Mouse (Mus musculus): ENCODE data around the gene Gm10799. TPM values are rescaled to one million over a fixed set of nuclear protein-coding genes. Genes with fewer than 3 reads are reported as not detected.
"Not testable (repeated sequence)": the region's sequence is repeated elsewhere in the genome, so short reads cannot be mapped to it uniquely, and the experiment has no call there.

The Gm10799 gene
- polyA plus RNA-seq, 1 experiment from 2014 or later: not detected

DNA sequence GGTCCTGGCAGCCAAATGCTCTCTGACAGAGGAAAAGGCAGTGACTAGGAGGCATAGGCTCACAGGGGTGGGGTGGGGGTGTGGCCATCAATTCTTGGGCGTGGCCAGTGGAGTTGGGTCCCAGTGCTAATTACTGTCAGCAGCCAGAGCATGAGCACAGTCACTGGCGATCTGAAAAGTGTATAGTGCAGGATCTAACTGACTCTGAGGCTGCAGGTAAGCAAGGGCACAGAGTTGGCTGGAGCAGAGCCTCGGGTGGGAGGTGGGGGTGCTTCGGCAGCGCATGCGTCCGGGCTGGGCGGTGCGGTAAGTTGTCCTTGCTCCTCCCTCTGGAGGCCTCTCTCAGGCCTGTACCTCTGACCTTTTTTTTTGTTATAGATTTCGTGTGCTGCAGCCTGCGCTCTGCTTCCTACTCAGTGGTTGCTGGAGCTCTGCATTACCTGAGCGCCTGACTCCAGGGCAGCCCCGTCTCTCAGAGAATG lies 1.4 kb upstream of the Gm10799 start, which contains the start of gene Cd59b:
Cd59b (plus strand) TSS at position 146 of the 482 bp plus-strand sequence.
- no peak for TF ChIP-seq CTCF (IDR thresholded peaks at IDR 0.05; ENCODE audit: low read depth)
- Histone ChIP-seq H3K27ac (ENCODE audit: low read depth, low read length) (no peak within 1 kb of the TSS), H3K9ac (ENCODE audit: low read depth, low read length) (no peak within 1 kb of the TSS), H3K4me3 (ENCODE audit: low read depth, low read length) (peak within 1 kb of the TSS; percentile 35), H3K27me3 (replicated peaks; ENCODE audit: control insufficient read depth, insufficient read depth, low read length) (no peaks in the 10 kb centered on the region), H3K9me3 (ENCODE audit: control insufficient read depth) (no peaks in the 10 kb centered on the region), H3K4me1 (replicated peaks; ENCODE audit: control insufficient read depth, insufficient read depth, low read length) (no peaks in the 10 kb centered on the region; the same call in 1 of the 2 replicates), H3K36me3 (ENCODE audit: control insufficient read depth, insufficient read depth) (no peaks in the 10 kb centered on the region), H3K4me2 (replicated peaks; ENCODE audit: low read depth) (peak within 1 kb of the TSS; percentile 70)
- WGBS: 14% methylated on average over 13 of the region's 13 CpGs
- ATAC-seq: peak; percentile 81

DNA sequence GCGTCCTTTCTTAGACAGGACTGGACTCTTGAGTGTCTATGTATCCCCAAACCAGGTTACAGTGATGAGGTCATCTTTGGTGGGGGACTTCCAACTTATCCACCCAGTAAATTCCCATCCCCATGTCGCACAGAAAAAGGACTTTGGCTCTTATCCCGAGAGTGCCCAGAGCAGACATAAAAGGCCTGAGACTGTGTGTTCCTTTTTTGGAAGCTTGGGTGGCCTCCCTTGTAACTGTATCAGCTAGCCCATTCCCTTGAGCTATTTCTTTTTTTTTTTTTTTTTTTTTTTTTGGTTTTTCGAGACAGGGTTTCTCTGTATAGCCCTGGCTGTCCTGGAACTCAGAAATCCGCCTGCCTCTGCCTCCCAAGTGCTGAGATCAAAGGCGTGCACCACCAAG lies 2.8 kb downstream of the Gm10799 start, which contains the start of gene Gm10912:
Gm10912 (plus strand) TSS at position 301 of the 400 bp plus-strand sequence.
- not testable (repeated sequence) for H3K9me3 ChIP-seq (ENCODE audit: control insufficient read depth); H3K9ac ChIP-seq (ENCODE audit: low read depth, low read length); H3K27ac ChIP-seq (ENCODE audit: low read depth, low read length); ATAC-seq; H3K4me2 ChIP-seq (replicated peaks; ENCODE audit: low read depth); H3K4me1 ChIP-seq (replicated peaks; ENCODE audit: control insufficient read depth, insufficient read depth, low read length); H3K27me3 ChIP-seq (replicated peaks; ENCODE audit: control insufficient read depth, insufficient read depth, low read length); H3K4me3 ChIP-seq (ENCODE audit: low read depth, low read length); H3K36me3 ChIP-seq (ENCODE audit: control insufficient read depth, insufficient read depth)
- WGBS: 90% methylated on average over 5 of the region's 6 CpGs

DNA sequence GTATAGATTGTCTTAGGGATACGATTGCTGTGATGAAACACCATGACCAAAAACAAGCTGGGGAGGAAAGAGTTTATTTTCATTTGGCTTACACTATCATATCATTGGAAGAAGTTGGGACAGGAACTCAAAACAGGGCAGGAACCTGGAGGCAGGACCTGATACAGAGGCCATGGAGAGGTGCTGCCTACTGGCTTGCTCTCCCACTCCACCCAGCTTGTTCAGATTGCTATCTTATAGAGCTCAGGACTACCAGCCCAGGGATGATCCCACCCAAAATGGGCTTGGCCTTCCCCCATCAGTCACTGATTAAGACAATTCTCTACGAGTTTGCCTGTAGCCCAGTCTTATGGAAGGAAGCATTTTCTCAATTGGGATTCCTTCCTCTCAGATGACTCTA lies 4.2 kb downstream of the Gm10799 start:
- Histone ChIP-seq H3K4me3 (ENCODE audit: low read depth, low read length) (no peak overlapping the region), H3K9me3 (ENCODE audit: control insufficient read depth) (no peaks in the 10 kb centered on the region), H3K27ac (ENCODE audit: low read depth, low read length) (no peak overlapping the region), H3K36me3 (ENCODE audit: control insufficient read depth, insufficient read depth) (peaks cover 8% of the 10 kb centered on the region; the same call in 1 of the 2 replicates), H3K4me1 (replicated peaks; ENCODE audit: control insufficient read depth, insufficient read depth, low read length) (no peaks in the 10 kb centered on the region), H3K27me3 (replicated peaks; ENCODE audit: control insufficient read depth, insufficient read depth, low read length) (no peaks in the 10 kb centered on the region), H3K9ac (ENCODE audit: low read depth, low read length) (no peak overlapping the region), H3K4me2 (replicated peaks; ENCODE audit: low read depth) (no peak overlapping the region)
- no peak for TF ChIP-seq CTCF (IDR thresholded peaks at IDR 0.05; ENCODE audit: low read depth)
- 77% methylated on average over 2 of the region's 2 CpGs for WGBS
- ATAC-seq: no peak

DNA sequence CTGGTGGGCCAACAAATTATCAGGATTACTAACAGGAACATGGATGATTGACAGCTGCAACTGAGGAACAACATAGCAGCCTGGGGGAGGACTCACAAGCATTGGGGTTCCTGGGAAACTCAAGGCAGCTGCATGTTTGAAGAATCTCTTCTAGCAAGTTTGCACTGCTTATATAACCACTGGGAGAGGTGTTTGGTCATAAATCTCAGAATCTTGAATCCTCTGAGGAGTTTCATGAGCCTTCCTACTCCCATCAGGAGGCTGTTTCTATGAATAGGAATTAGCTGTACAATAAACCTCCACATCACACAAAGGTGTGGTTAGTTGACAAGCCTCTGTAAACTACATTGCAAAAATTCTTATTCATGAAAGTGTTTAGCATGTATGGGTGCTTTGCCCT lies 5.7 kb downstream of the Gm10799 start:
- Histone ChIP-seq H3K9ac (ENCODE audit: low read depth, low read length) (no peak overlapping the region), H3K9me3 (ENCODE audit: control insufficient read depth) (no peaks in the 10 kb centered on the region), H3K27ac (ENCODE audit: low read depth, low read length) (no peak overlapping the region), H3K4me2 (replicated peaks; ENCODE audit: low read depth) (no peak overlapping the region), H3K4me1 (replicated peaks; ENCODE audit: control insufficient read depth, insufficient read depth, low read length) (no peaks in the 10 kb centered on the region), H3K4me3 (ENCODE audit: low read depth, low read length) (no peak overlapping the region), H3K36me3 (ENCODE audit: control insufficient read depth, insufficient read depth) (peaks cover 15% of the 10 kb centered on the region), H3K27me3 (replicated peaks; ENCODE audit: control insufficient read depth, insufficient read depth, low read length) (no peaks in the 10 kb centered on the region)
- no peak for TF ChIP-seq CTCF (IDR thresholded peaks at IDR 0.05; ENCODE audit: low read depth)
- no peak for ATAC-seq

DNA sequence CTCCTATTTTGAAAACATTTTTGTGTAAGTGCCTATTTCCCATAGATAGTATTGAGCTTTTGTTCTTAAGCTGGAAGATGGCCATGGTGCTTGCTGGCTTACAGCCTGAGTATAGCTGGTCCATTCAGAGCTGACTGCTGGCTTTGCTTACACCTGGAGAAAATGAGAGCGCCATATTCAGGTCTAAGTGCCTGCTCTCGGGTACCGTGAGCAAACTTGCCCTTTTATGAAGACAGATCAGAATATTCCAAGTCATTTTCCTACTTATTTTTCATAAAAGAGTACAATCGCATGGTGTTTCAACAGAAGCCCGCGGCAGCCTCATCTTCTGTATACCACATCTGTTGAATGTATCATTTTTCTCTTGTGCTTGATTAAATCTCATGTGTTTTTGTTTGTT lies 7.4 kb downstream of the Gm10799 start:
- Histone ChIP-seq H3K27me3 (replicated peaks; ENCODE audit: control insufficient read depth, insufficient read depth, low read length) (no peaks in the 10 kb centered on the region), H3K4me1 (replicated peaks; ENCODE audit: control insufficient read depth, insufficient read depth, low read length) (no peaks in the 10 kb centered on the region), H3K4me2 (replicated peaks; ENCODE audit: low read depth) (no peak overlapping the region), H3K4me3 (ENCODE audit: low read depth, low read length) (no peak overlapping the region), H3K36me3 (ENCODE audit: control insufficient read depth, insufficient read depth) (peaks cover 15% of the 10 kb centered on the region), H3K9ac (ENCODE audit: low read depth, low read length) (no peak overlapping the region), H3K9me3 (ENCODE audit: control insufficient read depth) (no peaks in the 10 kb centered on the region), H3K27ac (ENCODE audit: low read depth, low read length) (no peak overlapping the region)
- no peak for TF ChIP-seq CTCF (IDR thresholded peaks at IDR 0.05; ENCODE audit: low read depth)
- ATAC-seq: no peak
- 95% methylated on average over 6 of the region's 6 CpGs for WGBS

DNA sequence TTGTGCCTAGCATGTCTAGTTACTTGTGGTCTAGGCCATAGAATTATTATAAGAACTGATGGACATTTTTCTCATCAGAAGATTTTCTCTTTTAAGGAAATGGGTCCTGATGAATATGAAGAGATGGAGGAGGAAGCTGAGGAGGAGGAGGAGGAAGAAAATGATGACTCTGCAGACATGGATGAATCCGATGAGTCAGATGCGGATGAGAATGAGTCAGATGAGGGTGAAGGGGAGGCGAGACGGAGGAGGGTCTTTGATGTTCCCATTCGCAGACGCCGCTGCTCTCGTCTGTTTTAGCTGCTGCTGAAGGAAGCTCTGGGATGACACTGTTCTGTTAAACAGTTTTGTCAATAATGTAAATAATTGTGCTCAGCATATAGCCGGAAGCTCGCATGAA lies 8.6 kb downstream of the Gm10799 start:
- H3K36me3 ChIP-seq (ENCODE audit: control insufficient read depth, insufficient read depth): peaks cover 23% of the 10 kb centered on the region
- no peak overlapping the region for H3K4me3 ChIP-seq (ENCODE audit: low read depth, low read length)
- no peak overlapping the region; the same call in 1 of the 2 replicates for H3K27ac ChIP-seq (ENCODE audit: low read depth, low read length)
- no peak for ATAC-seq
- no peaks in the 10 kb centered on the region for H3K4me1 ChIP-seq (replicated peaks; ENCODE audit: control insufficient read depth, insufficient read depth, low read length)
- no peak overlapping the region for H3K9ac ChIP-seq (ENCODE audit: low read depth, low read length)
- H3K27me3 ChIP-seq (replicated peaks; ENCODE audit: control insufficient read depth, insufficient read depth, low read length): no peaks in the 10 kb centered on the region
- no peak overlapping the region for H3K4me2 ChIP-seq (replicated peaks; ENCODE audit: low read depth)
- no peaks in the 10 kb centered on the region for H3K9me3 ChIP-seq (ENCODE audit: control insufficient read depth)
- 76% methylated on average over 10 of the region's 10 CpGs for WGBS
- no peak for TF ChIP-seq CTCF (IDR thresholded peaks at IDR 0.05; ENCODE audit: low read depth)

DNA sequence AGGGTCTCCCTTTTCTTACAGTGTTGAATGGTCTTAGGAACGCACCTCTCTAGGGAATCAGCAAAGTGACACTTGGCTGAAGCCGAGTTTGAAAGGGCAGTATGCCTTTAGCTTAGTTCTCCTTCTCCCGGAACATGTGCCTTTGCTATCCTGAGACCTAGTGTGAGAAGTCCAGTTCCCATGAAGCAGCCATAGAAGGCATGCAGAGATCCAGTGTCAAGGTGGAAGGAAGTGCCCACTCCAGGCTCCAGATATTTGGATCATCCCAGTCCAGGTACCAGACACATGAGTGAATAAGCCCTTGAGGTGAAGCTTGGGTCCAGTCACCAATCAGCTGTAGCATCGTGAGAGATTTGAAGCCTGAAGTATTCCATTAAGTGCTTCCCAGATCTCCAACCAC lies 9.4 kb downstream of the Gm10799 start:
- no peak overlapping the region for H3K4me3 ChIP-seq (ENCODE audit: low read depth, low read length)
- no peak overlapping the region for H3K27ac ChIP-seq (ENCODE audit: low read depth, low read length)
- no peak overlapping the region for H3K9ac ChIP-seq (ENCODE audit: low read depth, low read length)
- TF ChIP-seq CTCF (IDR thresholded peaks at IDR 0.05; ENCODE audit: low read depth): no peak
- no peak for ATAC-seq
- H3K9me3 ChIP-seq (ENCODE audit: control insufficient read depth): no peaks in the 10 kb centered on the region
- H3K36me3 ChIP-seq (ENCODE audit: control insufficient read depth, insufficient read depth): peaks cover 32% of the 10 kb centered on the region
- no peaks in the 10 kb centered on the region for H3K4me1 ChIP-seq (replicated peaks; ENCODE audit: control insufficient read depth, insufficient read depth, low read length)
- H3K4me2 ChIP-seq (replicated peaks; ENCODE audit: low read depth): no peak overlapping the region
- 93% methylated on average over 4 of the region's 4 CpGs for WGBS
- H3K27me3 ChIP-seq (replicated peaks; ENCODE audit: control insufficient read depth, insufficient read depth, low read length): no peaks in the 10 kb centered on the region
